Mouse (Mus musculus) liver, embryonic 16.5 days (tissue): ENCODE results near the gene Pxdc1. TPM values are rescaled to one million over a fixed set of nuclear protein-coding genes. Genes with fewer than 3 reads are reported as not detected.

Source experiments
- ATAC-seq: fragments of 200-750 bp; cut with Nextera tagmentation; 2 replicates; pipeline ENCODE4 v1.8.0; 2017; ENCODE audit warnings: low read depth, mild to moderate bottlenecking, moderate number of reproducible peaks, moderate library complexity
- H3K27ac ChIP-seq: fragments of 300-500 bp; sonication (generic); 2 replicates; pipeline ENCODE4 v1.5.1; 2014; ENCODE audit warnings: mild to moderate bottlenecking, low read length
- H3K27me3 ChIP-seq: fragments of 300-500 bp; sonication (generic); 2 replicates; pipeline ENCODE4 v1.6.1; 2014; ENCODE audit warnings: low read depth, low read length, mixed read lengths; ENCODE audit not compliant: control insufficient read depth, insufficient read depth
- H3K36me3 ChIP-seq: fragments of 300-500 bp; sonication (generic); 2 replicates; pipeline ENCODE4 v1.6.1; 2014; ENCODE audit warnings: mild to moderate bottlenecking; ENCODE audit not compliant: control insufficient read depth, insufficient read depth
- H3K4me1 ChIP-seq: fragments of 300-500 bp; sonication (generic); 2 replicates; pipeline ENCODE4 v1.6.1; 2014; ENCODE audit warnings: low read depth, low read length, mixed read lengths; ENCODE audit not compliant: control insufficient read depth
- H3K4me2 ChIP-seq: fragments of 300-500 bp; sonication (generic); 2 replicates; pipeline ENCODE4 v1.6.1; 2014; ENCODE audit warnings: low read depth, low read length, mixed read lengths
- H3K4me3 ChIP-seq: fragments of 300-500 bp; sonication (generic); 2 replicates; pipeline ENCODE4 v1.5.1; 2014; ENCODE audit warnings: low read depth, mild to moderate bottlenecking, low read length
- H3K9ac ChIP-seq: fragments of 300-500 bp; sonication (generic); 2 replicates; pipeline ENCODE4 v1.6.1; 2014; ENCODE audit warnings: low read depth, low read length
- H3K9me3 ChIP-seq: fragments of 300-500 bp; sonication (generic); replicated peaks from 2 replicates; pipeline ENCODE4 v1.6.1; 2016; ENCODE audit warnings: low read length; ENCODE audit not compliant: control insufficient read depth
- WGBS: fragments of 180-500 bp; shearing (Covaris S2); extraction: QIAGEN DNeasy Blood & Tissue Kit; methylation state at CpG from one replicate; pipeline ENCODE4 v1.1.7; 2014; ENCODE audit not compliant: insufficient replicate concordance; 5-methylcytosine and 5-hydroxymethylcytosine counted together
- polyA plus RNA-seq: library from polyadenylated mRNA; unstranded; fragments of >200 nt; fragmentation: Nextera tagmentation; extraction: Ambion mirVana; gene quantifications from 2 replicates; pipeline ENCODE4 v1.2.1, GENCODE M21; 2015

The Pxdc1 gene
- polyA plus RNA-seq, 1 experiment from 2014 or later: 18.3 TPM

DNA sequence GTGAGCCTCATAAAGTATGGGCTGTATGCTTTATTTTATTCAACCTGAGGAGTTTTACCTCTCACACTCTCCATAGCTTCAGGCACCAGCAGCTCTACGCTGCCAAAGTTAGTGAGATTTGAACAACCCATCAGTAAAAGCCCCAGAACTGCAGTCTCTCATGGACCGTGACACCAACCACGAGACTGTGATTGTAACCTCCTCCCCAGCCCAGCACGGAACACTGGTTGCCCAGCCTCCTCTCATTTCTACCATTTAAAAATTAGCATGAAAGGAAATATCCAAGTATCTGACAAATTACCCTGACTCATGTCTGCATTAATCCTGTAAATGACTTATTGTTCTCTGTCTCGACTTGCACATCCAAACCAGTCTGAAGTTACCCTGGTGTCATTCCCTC is 23.2 kb upstream of the Pxdc1 start:
- Histone ChIP-seq H3K4me1 (no peaks in the 10 kb centered on the region), H3K4me2 (no peak overlapping the region), H3K9ac (no peak overlapping the region), H3K4me3 (no peak overlapping the region), H3K9me3 (no peaks in the 10 kb centered on the region), H3K27me3 (no peaks in the 10 kb centered on the region), H3K36me3 (no peaks in the 10 kb centered on the region), H3K27ac (no peak overlapping the region)
- ATAC-seq: no peak
- 60% methylated on average over 5 of the region's 5 CpGs for WGBS

DNA sequence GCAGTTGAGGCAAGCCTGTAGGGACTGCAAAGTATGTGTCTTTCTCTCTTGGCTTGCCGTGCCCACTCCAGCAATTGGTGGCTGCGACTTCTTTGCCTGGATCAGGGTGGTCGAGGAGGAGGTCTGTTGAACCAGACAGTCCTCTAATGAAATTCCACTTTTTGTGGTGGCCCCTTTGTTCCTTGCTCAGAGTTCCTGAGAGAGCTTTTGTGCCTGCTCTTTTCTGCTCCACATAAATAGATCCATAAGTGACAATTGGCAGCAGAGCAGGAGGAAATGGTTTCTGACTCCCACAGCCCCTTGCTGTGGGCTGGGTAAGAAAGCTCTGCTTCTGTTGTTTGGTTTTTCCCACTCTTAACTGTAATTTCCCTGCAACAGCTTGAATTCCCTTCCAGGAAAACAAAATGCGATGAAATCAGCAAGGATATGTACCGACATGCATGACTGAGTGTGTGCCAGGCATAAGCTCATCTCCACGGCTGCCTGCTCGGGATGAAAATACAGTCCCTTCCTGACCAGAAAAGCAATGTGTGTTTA is 22.6 kb upstream of the Pxdc1 start:
- WGBS: 48% methylated on average over 7 of the region's 7 CpGs
- no peaks in the 10 kb centered on the region for H3K9me3 ChIP-seq
- H3K27ac ChIP-seq: no peak overlapping the region
- H3K4me1 ChIP-seq: no peaks in the 10 kb centered on the region
- no peaks in the 10 kb centered on the region for H3K36me3 ChIP-seq
- H3K4me2 ChIP-seq: no peak overlapping the region
- no peak for ATAC-seq
- no peaks in the 10 kb centered on the region for H3K27me3 ChIP-seq
- H3K9ac ChIP-seq: no peak overlapping the region
- H3K4me3 ChIP-seq: no peak overlapping the region

DNA sequence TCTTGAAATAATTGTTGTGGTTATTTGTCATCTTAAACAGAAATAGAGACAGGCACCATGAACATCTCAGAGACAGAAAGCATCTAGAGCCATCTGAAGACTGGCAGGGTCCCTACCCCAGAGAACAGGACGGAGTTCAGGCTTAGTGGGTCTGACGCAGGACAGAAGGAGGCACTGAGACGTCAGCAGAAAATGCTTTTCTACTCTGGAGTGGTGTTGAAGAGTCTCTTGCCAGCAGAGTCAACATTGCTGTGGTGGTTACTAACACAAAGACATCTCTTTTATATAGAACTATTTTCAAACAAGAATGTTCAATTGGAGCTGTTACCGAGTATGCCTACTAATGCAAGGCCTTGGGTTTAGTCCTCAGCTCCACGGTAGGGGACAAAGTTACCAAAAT is 20.1 kb upstream of the Pxdc1 start:
- Histone ChIP-seq H3K4me3 (no peak overlapping the region), H3K9me3 (no peaks in the 10 kb centered on the region), H3K36me3 (no peaks in the 10 kb centered on the region), H3K9ac (no peak overlapping the region), H3K4me2 (no peak overlapping the region), H3K27me3 (no peaks in the 10 kb centered on the region), H3K27ac (no peak overlapping the region), H3K4me1 (no peaks in the 10 kb centered on the region)
- 81% methylated on average over 5 of the region's 5 CpGs for WGBS
- no peak for ATAC-seq

DNA sequence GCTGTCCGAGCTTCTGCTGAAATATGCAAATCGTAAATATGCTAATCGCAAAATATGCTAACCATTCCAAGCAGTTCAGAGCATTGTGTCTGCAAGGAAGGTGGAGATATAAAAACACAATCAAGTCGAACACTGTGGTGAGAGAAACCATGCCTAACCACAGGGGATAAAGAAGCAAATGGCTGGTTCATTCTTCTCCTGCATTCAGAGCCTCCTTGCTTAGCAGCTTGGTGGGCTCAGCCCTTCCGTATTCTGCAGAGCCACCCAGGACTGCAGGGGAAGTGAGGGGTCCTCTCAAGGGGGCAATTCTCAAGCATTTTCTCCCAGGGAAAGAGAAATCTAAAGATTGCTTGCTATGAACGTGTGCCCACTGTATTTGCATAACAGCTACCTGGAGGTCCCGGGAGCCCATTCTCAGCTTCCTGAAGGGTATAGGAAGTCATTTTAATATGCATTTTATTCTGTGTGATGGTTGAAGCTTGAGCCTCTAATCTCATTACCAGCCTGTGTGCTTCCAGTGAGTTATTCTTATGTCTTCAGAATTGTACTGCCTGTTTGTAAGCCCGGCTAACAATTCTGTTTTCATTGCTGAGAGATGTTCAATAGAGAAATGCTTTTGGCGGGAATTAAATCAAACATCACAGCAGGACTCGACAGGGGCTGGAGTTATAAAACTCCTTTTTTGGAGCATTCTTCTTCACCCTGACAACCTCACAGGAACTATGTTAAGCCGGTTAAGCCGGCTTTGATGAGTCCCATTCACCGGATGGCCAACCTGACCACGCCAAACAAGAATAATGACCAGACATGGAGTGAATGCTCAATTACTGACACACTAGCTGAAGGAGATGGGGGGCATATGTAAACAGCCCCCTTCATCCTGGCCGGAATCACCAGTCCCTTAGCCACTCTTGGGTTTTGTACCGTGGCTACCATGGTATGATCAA is 16.9 kb upstream of the Pxdc1 start:
- Histone ChIP-seq H3K27ac (no peak overlapping the region), H3K27me3 (no peaks in the 10 kb centered on the region), H3K9ac (no peak overlapping the region), H3K4me3 (no peak overlapping the region), H3K36me3 (no peaks in the 10 kb centered on the region), H3K4me2 (no peak overlapping the region), H3K9me3 (no peaks in the 10 kb centered on the region), H3K4me1 (no peaks in the 10 kb centered on the region)
- ATAC-seq: no peak
- WGBS: 61% methylated on average over 16 of the region's 16 CpGs

DNA sequence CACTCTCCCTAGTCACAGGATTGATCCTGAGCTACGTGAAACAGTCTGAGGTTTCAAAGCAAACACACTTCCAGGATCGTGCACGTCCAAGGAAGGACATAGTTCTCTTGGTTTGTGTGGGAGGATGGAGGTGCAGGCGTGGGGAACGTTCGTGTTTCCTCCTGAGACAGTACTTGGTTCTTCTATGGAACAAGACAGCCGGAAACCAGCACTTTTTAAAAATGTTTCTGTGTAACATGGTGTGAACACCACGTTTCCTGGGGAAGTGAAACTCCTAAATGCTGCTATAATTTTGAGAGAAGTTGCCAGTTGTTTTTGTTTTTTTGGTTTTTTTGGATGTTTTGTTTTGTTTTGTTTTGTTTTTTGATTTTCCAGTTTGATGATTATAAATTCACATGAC is 13.9 kb upstream of the Pxdc1 start:
- no peak for ATAC-seq
- H3K9me3 ChIP-seq: no peaks in the 10 kb centered on the region
- H3K4me1 ChIP-seq: no peaks in the 10 kb centered on the region
- no peaks in the 10 kb centered on the region for H3K36me3 ChIP-seq
- no peak overlapping the region for H3K4me2 ChIP-seq
- H3K9ac ChIP-seq: no peak overlapping the region
- no peaks in the 10 kb centered on the region for H3K27me3 ChIP-seq
- WGBS: 26% methylated on average over 8 of the region's 8 CpGs
- no peak overlapping the region for H3K27ac ChIP-seq
- no peak overlapping the region for H3K4me3 ChIP-seq

DNA sequence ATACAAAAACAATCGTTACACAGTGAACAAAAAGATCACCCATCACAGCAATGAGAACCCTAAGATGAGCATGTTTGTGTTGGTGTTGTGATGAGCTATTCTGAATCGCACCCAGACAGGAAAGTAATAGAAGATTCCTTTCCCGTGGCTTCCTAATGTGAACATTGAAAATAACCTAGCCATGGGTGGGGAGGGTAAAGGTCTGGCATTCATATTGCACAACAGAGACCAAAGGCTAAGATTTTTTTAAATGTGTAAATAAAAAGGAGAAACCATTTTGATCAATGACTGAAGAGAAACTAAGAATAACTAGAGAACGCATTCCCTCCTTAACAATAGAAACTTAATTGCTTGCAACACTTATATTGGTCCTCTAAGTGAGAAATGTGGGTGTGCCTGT is 11.8 kb upstream of the Pxdc1 start:
- Histone ChIP-seq H3K4me3 (no peak overlapping the region), H3K27me3 (no peaks in the 10 kb centered on the region), H3K36me3 (no peaks in the 10 kb centered on the region), H3K27ac (no peak overlapping the region), H3K4me1 (no peaks in the 10 kb centered on the region), H3K9ac (no peak overlapping the region), H3K4me2 (no peak overlapping the region), H3K9me3 (no peaks in the 10 kb centered on the region)
- ATAC-seq: peak; percentile 63
- 60% methylated on average over 4 of the region's 4 CpGs for WGBS

DNA sequence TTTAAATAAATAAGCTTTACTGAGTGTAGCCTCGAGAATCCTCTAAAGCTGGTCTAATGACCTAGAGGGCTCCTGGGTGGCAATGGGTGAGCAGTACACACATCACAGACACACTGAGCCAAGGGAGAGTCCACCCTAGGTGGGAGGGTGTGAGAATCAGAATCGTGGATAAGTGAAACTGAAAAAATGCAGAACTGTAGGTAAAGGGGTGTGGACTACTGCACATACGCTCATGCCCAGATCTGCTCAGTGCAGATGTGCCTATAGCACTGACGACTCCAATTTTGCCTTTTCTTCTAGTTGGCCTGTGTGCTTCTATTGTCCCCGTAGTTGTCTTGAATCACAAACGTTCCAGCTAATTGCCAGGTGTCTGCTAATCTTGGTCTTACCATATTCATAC is 10.5 kb upstream of the Pxdc1 start:
- Histone ChIP-seq H3K9me3 (no peaks in the 10 kb centered on the region), H3K9ac (no peak overlapping the region), H3K36me3 (no peaks in the 10 kb centered on the region), H3K4me3 (no peak overlapping the region), H3K27me3 (no peaks in the 10 kb centered on the region), H3K4me2 (no peak overlapping the region), H3K27ac (no peak overlapping the region), H3K4me1 (no peaks in the 10 kb centered on the region)
- WGBS: 59% methylated on average over 6 of the region's 6 CpGs
- ATAC-seq: no peak

DNA sequence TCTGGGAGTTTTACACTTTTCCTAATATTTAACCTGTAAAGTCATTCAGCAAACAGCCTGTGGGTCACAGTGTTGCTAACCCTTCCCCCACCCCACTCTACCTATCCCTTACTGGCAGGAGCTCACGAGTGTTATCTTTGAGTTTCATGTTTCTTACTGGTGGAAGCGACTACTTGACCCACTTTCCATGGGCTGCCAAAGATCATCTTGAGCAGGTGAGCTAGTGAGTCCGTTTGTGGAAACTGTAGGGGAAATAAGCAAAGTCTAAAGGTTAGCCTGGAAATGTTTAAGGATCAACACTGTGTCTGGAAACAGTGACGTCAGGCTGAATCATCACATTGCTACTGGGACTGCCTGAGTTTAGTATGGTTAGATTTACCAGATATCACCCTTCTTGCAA is 6.2 kb upstream of the Pxdc1 start:
- Histone ChIP-seq H3K27ac (peak overlapping the region; percentile 67), H3K4me3 (no peak overlapping the region), H3K27me3 (0 out of 2 replicates have a peak, but pooled peaks cover 3% of the 10 kb centered on the region), H3K9ac (no peak overlapping the region), H3K4me2 (no peak overlapping the region), H3K9me3 (no peaks in the 10 kb centered on the region), H3K36me3 (no peaks in the 10 kb centered on the region), H3K4me1 (no peaks in the 10 kb centered on the region)
- ATAC-seq: peak; percentile 64
- WGBS: 31% methylated on average over 4 of the region's 4 CpGs

DNA sequence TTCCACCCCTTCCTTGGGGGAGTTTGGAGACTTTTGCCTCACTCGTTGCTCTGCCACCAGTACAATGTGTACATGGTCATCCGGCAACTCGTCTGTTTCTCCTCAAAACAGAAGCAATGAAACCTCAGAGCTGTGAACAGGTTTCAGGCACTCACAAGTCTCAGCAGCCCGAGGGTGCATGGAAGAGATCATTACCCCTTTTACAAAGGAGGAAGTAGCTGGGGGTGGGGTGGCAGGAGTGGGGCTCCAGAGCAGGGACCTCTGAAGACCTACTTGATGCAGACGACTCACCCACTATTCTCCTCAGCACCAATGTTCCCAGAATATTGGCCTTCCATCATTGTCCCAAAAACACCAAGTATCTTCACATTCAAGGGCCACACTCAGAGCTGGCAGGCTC is 3.1 kb upstream of the Pxdc1 start:
- no peak overlapping the region for H3K4me2 ChIP-seq
- H3K36me3 ChIP-seq: no peaks in the 10 kb centered on the region
- no peaks in the 10 kb centered on the region for H3K4me1 ChIP-seq
- no peak for ATAC-seq
- 52% methylated on average over 5 of the region's 5 CpGs for WGBS
- H3K9ac ChIP-seq: no peak overlapping the region
- H3K27me3 ChIP-seq: peaks cover 31% of the 10 kb centered on the region
- H3K27ac ChIP-seq: no peak overlapping the region
- H3K4me3 ChIP-seq: no peak overlapping the region
- H3K9me3 ChIP-seq: no peaks in the 10 kb centered on the region
